Mouse (Mus musculus) skeletal muscle tissue, adult 2 months (tissue): ENCODE data around the gene Ocel1.

Experiments used
- DNase-seq: peaks from one replicate; pipeline ENCODE4 v3.0.0-alpha.2; 2012; ENCODE audit warnings: low read depth, low spot score

Ocel1 gene

DNA sequence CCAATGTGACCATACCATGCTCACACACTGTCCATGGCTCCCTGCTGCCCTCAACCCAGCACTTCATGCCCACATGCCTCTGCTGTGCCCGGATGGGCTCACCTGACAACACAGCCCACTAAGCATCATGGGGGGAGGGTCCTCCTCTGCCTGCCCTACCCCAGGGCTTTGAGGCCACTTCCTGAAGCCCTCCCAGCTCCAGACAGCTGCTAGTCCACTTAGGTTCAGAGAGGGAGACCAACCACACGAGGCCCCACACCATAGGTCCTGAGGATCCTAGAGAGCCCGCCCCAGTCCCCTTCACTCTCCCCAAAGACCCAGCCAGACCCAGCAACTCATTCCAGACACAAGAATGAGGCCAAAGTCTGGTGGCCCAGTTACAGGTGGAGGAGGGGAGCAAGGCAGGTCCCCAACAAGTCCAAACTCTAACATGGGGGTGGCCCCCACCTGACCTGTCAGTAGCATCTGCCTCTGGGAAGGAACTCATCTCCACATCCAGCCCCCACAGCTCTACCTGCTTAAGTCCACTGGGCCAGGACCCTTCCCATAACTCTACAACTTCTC lies 8.5 kb downstream of the Ocel1 start:
- no peak for DNase-seq

DNA sequence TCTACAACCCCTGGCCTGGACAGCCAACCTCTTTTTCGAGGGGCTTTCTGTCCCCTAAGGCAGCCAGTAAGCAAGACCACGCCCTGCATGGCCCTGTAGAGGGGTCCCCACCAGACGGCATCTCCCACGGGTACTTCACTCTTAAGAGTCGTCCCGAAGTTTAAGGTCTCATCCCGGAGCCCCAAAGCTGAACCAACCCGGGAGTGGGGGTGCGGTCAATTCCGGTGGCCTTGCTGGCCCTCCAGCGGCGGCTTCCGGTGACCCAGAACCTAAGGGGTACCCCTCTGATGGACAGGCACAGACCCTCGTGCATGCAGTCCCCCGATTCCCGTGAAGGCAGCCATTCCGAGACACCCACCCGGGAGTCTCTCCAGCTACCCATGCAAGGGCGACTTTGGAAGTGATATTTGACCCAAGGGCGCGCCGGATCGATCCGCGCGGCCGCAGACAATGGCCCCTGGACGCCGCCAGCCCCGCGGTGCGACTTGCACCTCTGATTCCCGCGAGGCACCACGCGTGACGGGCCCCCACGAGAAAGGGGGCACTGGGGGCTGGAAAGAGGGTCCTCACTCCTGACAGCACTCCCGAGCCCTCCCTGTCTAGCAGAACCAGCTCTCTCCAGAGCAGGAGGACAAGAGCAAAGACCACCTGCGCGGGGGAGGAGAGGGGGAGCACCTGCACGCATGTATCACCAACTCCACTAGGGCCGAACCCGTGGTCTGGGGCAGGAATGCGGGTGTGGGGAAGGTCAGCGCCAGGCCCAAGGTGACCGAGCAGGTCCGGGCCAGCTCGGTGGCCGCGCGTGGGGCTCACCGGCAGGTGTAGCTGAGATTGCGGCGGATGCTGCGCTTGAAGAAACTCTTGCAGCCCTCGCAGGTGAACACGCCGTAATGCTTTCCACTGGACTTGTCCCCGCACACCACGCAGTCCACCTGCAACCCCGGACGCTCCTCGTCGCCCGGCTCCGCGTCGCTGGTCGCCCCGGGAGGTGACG lies 9.4 kb downstream of the Ocel1 start:
- no peak for DNase-seq

DNA sequence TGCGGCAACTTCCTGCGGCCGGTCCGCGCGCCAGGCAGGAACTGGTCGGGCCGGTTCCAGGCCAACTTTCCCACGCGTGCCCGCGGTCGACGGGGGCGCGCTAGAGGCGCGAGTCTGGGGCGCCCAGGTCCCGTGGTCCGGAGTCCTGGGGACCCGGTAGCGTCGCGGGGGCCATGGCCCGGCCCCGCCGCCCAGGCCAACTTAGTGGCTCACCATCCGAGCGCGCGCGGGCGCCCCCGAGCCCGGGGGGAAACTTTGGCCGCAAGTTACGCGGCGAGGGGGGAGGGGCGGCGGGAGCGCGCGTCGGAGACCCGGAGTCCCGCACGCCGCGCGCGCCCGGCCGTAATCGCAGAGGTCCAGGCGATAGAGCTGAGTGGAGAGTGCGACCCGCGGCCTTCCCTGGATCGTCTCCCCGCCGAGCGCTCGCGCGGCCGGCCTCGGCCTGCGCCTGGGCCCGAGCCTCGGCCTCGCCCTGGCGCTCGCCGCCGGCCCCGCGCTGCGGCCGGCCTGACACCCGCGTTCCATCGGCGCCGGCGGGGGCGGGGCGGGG lies 10.4 kb downstream of the Ocel1 start, which contains the start of gene Nr2f6:
Gene Nr2f6, minus strand, starts transcription at position 540 of the 550 bp plus-strand sequence.
- no peak for DNase-seq

DNA sequence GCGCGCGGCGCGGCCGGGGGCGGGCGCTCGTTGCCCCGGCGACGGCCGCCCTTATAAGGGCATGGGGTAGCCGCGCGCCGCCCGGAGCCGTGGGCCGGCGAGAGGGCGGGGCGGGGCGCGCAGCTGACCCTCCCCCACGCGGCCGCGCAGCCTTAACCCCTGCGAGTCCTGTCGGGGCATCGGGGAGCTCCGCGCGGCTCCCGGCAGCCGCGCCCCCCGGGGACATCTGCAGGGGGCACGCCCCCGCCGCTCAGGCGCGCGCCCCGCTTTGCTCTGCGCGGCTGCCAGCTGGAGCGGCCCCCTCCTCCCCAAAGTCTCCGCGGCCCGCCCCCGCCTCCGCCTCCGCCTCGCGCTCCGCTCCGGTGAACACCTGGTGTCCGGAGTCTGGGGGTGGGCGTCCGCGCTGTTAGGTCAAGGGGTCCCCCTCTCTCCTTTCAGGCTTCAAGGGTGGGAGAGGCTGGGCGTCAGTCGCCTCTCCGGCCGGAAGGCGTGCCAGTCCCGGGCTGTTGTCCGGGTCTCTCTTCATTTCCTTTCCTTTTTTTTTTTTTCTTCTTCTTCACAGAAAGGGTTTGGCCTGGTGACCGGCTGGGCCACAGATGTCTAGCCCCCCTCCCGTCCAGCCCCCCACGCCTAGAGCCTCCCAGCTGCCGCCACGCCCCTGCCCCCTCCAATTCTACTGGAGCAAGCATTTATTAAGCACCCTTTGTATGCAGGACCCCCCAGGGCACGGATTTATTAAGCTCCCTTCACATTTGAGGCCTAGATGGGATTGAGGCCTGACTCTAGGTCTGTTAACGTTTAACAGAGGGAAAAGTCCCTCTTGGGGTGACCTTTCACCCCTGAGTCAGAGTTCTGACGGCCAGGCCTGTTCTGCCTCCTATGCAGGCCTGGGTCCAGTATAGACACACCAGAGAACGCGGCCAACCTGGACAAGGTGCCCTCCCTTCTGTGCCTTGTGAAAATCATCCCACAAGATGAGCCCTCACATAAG lies 11.2 kb downstream of the Ocel1 start:
- peak; percentile 74 for DNase-seq

DNA sequence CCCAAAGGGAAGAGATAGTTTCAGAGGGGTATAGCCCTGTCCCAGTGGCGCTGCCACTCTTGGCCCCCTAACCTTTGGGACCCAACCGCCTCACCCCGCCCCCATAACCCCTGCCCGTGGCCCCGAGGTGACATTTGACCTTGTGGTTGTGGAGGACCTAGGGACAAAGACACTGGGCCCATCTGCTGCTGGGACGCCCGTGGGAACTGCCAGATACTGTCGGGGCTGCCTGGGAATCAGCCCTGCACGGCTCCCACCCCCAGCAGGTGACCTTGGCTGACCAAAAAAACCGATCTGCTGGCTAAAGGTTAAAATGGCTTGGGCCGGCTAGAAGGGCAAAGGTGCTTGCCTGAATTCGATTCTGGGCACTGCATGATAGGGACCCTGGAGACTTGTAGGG lies 12.3 kb downstream of the Ocel1 start:
- no peak for DNase-seq

DNA sequence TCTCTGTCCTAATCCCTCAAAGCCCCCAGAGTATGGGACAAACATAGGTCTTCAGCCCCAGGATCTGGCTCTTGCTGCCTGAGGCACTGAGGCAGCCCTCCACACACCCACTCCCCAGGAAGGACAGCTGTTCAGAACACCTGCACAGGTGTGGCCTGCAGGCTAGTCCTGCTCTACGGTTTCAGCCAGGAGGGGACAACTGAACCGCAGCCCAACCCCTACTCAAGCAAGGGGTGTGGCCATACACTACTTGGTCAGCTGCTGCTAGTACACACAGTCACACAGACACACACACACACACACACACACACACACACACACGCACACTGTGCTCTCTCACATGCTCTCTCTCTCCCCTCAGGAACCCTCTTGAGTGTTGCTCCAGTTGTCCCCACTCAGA lies 12.8 kb downstream of the Ocel1 start:
- no peak for DNase-seq

DNA sequence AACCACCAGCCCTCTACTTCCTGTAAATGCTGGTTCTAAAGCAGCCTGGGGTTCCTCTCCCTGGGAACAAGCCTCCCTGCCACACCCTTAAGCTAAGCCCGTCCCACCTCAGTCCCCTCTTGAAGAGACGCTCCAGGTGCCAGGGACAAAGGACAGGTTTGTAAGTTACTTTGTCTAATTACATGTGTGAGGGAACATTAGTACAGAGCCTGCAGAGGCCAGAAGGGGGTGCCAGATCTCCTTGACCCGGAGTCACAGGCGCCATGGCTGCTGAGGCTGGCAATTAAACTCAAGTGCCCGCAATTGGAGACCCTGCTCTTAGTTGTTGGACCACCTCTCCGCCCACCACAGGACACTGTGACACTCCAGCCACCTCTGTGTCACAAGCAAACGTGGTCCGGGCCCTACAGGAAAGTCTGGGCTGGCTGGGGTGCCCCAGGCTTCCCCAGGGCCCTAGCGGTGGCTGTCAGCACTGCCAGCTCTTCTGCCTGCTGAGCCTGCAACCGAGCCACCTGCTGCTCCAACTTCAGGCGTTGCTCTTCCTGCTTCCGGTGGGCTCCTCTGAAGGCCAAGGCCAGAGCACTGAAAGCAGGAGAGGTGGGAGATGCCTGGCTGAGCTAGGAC lies 14.2 kb downstream of the Ocel1 start:
- no peak for DNase-seq

DNA sequence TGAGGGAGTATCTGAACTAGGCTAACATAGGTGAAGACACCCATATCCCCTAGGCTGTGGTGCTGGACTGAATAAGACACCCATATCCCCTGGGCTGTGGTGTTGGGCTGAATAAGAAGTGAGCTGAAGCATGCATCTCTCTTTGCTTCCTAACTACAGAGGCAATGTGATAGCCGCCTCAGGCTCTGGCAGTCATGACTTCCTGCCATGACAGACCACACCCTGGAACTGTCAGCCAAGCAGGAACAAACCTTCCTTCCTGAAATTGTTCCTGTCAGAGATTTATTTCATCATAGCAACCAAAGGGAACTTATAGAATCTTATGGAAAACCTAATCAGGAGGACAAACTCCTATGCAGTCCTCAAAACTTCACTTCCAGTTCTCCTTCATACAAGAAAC lies 17.2 kb downstream of the Ocel1 start:
- no peak for DNase-seq

DNA sequence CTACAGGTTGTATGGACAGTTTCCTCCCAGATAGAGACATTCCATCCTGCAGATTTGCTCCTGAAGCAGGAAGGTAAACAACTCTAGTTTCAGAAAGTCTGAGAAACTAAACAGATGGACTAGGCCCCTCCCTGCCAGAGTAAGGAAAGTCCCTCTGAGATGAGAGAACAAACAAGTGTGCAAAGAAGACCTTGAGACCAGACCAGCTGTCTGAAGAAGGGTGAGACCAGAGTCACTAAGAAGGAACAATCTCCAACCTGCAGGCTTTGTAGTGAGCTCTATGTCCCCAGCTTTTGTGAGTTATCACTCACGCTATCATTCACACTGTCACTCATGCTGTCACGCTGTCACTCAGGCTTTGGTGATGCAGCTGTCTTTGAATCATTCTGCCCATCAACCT lies 20.6 kb downstream of the Ocel1 start:
- DNase-seq = no peak

DNA sequence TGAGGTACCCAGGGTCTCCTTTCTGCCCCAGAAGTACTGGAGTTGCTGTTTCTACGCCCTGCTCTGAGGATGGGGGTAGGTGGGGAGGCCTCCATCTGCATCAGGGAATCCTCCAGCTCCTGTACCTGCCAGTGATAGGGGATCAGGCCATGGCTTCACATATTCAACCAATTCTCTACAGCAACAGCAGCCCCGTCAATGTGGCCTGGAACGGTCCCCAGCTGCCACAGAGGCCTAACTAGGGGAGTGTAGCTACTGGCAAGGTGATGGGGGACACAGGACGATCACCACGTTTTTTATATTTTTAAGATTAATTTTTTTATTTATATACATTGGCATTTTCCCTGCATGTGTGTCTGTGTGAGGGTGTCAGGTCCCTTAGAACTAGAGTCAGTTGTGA lies 21.3 kb downstream of the Ocel1 start:
- no peak for DNase-seq

DNA sequence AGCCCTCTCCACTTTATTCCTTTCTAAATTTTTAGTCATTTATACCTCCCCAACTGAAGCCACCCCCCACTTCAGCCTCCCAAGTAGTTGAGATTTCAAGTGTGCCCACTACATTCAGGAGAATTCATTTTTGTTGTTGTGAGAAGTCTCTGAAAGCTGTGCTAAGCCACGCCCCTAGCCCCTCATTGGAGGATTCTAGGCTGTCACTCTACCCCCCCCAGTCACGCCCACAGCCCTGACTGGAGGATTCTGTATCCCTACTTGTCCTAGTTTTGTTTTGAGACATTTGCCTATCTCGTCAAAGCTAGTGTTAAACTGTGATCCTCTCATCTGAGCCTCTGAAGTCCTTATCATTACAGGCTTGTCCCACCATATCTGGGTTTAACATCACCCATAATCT lies 21.8 kb downstream of the Ocel1 start:
- DNase-seq = no peak

DNA sequence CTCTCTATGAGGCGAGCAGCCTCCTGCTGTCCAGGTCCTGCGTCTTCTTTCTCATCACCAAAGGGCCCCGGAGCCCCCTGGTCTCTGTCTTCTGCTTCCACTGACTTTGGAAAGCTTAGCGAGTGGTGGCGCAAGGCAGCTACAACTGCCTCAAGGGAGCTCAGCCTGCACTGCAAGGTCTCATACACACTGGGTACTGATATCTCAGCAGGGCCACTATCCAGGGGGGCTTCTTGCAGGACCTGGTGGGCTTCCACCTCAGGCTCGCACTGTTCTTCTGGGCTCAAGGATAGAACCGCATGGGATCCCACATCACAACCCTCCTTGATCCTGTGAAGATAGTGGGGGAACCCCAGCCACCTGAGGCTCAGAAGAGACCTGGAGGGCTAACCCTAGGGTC lies 23.4 kb downstream of the Ocel1 start:
- DNase-seq = no peak

DNA sequence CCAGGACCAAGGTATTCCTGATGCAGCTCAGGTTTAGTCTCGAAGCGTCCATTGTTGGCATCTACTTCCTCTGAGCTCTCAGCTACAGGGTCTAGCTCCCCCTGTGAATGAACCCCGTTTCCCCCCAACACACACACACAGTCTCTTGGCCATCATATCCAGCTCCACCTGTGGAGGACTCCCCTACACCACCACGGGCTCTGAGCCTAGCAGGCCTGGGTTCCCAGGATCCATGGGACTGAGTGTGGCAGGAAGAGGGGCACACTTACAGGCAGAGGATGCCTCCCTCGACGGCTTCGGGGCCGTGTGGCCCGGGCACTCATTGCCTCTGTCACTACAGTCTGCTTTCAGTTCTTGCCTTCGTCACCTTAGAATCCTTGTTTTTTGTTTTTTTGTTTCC lies 24.0 kb downstream of the Ocel1 start:
- no peak for DNase-seq

DNA sequence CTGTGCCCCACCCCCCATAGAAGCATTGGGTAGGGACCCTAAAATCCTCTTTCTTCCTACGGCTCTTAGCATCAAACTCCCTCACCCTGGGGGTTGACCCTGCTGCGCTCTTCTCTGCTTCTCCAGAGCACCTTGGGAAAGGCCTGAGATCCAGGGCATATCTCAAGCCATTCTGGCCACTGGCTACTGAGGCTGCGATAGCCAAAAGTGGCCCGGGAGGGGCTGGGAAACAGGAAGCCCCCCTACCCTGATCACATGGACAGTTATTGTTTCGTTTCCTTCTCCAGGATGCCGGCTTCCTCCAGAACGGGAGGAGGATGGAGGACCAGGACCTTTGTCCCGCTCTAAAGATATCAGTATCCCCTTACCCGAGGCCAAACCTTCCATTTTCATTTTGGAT lies 24.5 kb downstream of the Ocel1 start, which contains the start of gene Ushbp1:
Gene Ushbp1, minus strand, starts transcription at position 174 of the 400 bp plus-strand sequence.
- DNase-seq = no peak

DNA sequence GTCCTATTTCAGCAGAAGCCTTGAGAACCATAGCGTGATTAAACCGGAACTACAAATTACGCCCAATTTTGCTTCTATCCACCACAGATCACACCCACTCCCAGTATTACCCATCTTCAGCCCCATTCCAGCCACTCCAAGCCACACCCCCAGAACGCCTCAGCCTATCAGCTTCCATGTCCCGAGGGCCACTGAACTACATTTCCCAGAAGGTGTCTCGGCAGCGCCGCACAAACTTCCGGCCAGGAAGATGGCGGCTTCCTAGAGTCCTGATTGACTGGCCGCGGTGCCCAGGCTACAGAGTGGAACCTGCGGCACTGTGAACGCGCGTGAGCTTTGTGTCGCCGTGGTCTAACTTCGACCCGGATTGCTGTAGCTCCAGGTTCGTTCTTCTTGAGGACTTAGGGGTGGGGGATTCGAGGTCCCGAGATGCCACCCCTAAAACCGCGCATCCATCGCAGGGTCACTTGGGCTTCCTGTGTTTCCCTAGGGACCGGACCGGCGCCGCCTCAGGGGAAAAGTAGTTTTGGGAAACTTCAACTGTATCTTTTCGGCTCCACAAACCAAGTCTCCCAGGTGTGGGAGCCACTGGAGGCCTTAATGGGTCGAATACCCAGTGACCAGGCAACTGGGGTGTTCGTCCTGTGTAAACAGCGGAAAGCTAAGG lies 25.7 kb downstream of the Ocel1 start, which contains the start of gene Babam1:
Gene Babam1, plus strand, starts transcription at position 223 of the 667 bp plus-strand sequence.
- DNase-seq = peak; percentile 92

DNA sequence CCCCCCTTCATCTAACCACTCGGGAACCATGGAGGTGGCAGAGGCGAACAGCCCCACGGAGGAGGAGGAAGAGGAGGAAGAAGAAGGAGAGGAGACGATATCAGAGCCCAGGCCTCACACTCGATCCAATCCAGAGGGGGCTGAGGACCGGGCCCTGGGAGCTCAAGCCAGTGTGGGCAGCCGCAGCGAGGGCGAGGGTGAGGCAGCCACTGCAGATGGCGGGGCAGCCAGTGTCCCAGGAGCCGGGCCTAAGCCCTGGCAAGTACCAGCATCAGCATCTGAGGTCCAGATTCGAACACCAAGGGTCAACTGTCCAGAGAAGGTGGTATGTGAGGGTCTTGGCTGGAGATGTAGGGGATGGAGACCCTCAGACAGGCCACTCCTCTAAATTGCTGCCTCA lies 26.6 kb downstream of the Ocel1 start:
- DNase-seq = no peak

DNA sequence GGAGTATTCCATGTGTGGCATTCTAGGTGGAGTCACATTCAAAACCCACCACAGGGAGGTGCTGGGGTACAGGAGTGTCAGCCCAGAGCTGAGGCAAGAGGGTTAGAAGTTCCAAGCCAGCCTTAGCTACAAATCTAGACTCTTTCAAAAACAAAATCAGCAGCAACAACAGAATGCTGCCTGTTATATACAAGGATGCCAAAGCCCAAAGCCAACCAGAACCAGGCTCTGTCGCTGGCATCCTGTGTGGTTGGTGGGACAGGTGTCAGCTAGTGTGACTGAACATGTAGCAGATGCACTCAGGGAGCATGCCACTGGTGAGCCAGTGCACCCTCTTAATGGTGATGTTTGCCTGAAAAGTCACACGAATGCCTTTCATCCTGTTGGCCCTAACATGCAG lies 29.7 kb downstream of the Ocel1 start:
- DNase-seq = no peak

DNA sequence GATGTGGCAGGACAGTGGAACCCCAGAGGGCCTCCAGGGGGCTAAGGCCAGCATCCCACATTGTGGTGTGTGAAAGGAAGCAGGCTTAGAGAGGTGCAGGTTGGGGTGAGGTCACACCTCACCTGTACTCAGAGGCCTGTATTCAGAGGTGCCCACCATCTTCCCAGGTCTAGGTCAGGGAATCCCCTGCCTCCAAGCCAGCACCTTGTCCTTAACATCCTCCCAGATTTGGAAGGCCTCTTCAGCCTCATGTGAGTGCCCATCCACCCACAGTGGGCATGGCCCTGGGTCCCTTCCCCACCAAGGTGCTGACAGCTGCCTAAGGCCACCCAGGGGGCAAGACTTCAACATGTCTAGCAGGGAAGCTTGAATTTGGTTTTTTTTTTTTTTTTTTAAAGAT lies 30.4 kb downstream of the Ocel1 start:
- no peak for DNase-seq

DNA sequence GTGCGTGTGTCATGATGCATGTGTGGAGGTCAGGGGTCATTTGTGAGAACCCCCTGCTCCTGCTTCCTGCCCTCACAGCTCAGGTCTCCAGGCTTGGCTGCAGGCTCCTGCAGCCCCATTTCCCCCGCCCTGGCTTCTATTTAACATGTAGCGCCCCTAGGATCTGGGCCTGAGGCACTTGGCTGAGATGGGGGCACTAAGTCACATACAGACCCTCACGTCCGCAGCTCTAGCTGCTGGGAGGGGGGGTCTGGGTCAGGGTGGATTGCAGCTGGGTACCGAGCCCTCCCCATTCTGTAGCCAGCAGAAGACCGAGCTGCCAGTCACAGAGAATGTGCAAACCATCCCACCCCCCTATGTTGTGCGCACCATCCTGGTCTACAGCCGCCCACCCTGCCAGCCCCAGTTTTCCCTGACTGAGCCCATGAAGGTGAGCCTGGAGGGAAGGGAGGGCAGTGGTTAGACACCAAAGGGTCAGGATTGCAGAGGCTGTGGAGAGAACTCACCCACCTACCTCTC lies 31.4 kb downstream of the Ocel1 start:
- DNase-seq = no peak
